Mouse (Mus musculus): Measurements from ENCODE around the gene Strip2.

- no peak for TF ChIP-seq MYOD1 (IDR thresholded peaks at IDR 0.05; ENCODE audit: control insufficient read depth in 1 of 3, insufficient read length in 2 of 3, low read depth in 2 of 3)
- no peak for TF ChIP-seq POLR2A (IDR thresholded peaks at IDR 0.05; ENCODE audit: insufficient read length, low read depth)
- no peak for TF ChIP-seq TCF12 (IDR thresholded peaks at IDR 0.05; ENCODE audit: insufficient read depth, poor library complexity, severe bottlenecking)
- no peak for TF ChIP-seq MAX (IDR thresholded peaks at IDR 0.05; ENCODE audit: low read depth)
- TF ChIP-seq E2F4 (IDR thresholded peaks at IDR 0.05; ENCODE audit: insufficient read depth) = no peak
- TF ChIP-seq POLR2AphosphoS2 (IDR thresholded peaks at IDR 0.05; ENCODE audit: insufficient read length, low read depth) = no peak
These were observed 43.2 kb upstream of the Strip2 start for GRCm38 (mm10) chr6:29873654-29874053.
